Mouse (Mus musculus) cerebellum, adult 2 months (tissue): ENCODE measurements around the gene Actl7a.

Experiments used
- CTCF ChIP-seq: fragments of 200-500 bp; IDR thresholded peaks from 2 replicates; pipeline ENCODE4 v1.5.1; 2011; ENCODE audit warnings: low read depth, mild to moderate bottlenecking, control low read depth, low read length, moderate library complexity, borderline replicate concordance; ENCODE audit not compliant: insufficient read depth
- POLR2A ChIP-seq: fragments of 200-500 bp; IDR thresholded peaks from 2 replicates; pipeline ENCODE4 v1.6.1; 2011; ENCODE audit warnings: low read length, control low read depth, borderline replicate concordance; ENCODE audit not compliant: insufficient read depth

DNA sequence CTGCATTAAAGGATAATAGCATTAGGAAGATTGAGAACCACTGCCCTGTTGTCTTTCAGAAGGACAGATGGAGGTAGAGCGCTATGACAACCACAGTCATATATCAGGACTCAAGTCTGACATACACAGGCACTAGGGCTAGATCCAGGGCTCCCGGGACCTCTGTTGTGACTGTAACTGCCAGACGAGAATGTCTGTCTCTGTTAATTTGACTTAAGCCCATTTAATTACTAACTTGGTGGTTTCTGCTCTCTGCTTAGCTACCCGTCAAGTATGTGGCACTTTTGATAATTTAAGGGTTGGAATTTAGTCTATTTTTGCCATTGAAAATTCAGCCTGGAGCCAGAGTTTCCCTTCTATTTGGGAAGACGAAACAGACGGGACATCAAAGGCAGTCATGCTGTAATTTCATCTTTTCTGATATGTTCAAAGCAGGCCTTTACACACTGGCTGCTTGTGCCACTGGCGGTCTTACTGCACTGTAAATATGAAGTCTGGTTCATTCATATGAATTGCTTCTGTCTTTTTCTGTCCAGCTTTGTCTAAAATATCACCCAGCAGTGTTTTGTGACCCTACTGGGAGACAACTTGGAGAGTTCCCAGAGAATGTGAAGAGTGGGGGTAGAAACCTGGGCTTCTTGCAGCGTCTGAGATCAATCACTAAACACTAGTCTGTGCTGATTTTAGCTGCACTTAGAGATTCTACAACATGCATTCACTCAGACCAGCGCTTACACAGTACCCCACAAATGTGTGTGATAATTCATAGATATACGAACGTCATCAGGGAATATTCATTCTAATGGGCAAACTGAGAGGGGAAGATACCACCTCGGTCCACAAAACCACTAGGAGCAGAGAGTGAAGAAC lies 24.4 kb upstream of the Actl7a start:
- TF ChIP-seq CTCF (no peak), POLR2A (no peak)
